Mouse (Mus musculus) embryonic fibroblast, embryonic 13.5 days (primary cell): ENCODE measurements around the gene Galnt10.

Source experiments
- CTCF ChIP-seq: IDR thresholded peaks from 2 replicates; pipeline ENCODE4 v1.5.1; 2011; ENCODE audit warnings: mild to moderate bottlenecking, control low read depth, low read length, moderate library complexity, borderline replicate concordance; ENCODE audit not compliant: insufficient read depth
- POLR2A ChIP-seq: IDR thresholded peaks from 2 replicates; pipeline ENCODE4 v1.6.1; 2011; ENCODE audit warnings: low read depth, mild to moderate bottlenecking, control low read depth, low read length, moderate library complexity

DNA sequence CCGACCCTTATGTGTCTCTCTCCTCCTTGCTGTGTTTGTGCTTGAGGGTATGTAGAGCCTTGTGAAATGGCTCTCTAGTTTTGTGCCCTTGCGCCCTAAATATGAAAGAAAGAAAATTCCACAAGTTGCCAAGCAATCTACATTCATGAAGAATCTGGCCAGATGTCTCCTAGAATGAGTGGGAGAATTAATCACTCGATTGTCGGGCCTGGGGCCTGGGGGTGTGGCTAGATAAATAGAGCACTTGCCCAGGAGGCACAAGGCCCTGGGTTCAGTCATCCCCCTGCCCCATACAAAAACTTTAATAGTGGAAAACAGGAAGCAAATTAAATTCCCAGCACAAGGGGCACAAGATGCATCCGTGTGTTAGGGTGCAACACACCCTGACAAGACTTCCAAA, 56.7 kb downstream of the Galnt10 start:
- TF ChIP-seq CTCF (no peak), POLR2A (no peak)
